25 mouse cellular contexts compared by ENCODE assay signal in genomic region chr14:30430446-30430845, GRCm38 (mm10).
"Had no signal": no experiment of that assay in that cellular context is flagged by ENCODE, and none has a peak within 500 bp of the region (broad histone marks: within the 10 kb centered on the region; RNA-seq: fewer than 3 reads in every experiment).

No protein-coding gene starts in this region.

- H3K4me1 ChIP-seq: intestine, embryonic 15.5 days had no signal

- H3K27ac ChIP-seq: gastrocnemius, adult 2 months; heart, adult 2 months; hindbrain, embryonic 10.5 days; hindbrain, embryonic 12.5 days; hindbrain, embryonic 14.5 days; intestine, embryonic 15.5 days; left cerebral cortex, adult 2 months; limb, embryonic 10.5 days; limb, embryonic 12.5 days; liver, embryonic 13.5 days; liver, embryonic 15.5 days had no signal

- H3K9ac ChIP-seq: heart, embryonic 12.5 days; hindbrain, embryonic 12.5 days; hindbrain, embryonic 14.5 days; intestine, embryonic 15.5 days; limb, embryonic 12.5 days; liver, embryonic 13.5 days; liver, embryonic 15.5 days had no signal

- H3K27me3 ChIP-seq: heart, embryonic 12.5 days; hindbrain, embryonic 12.5 days; intestine, embryonic 15.5 days; limb, embryonic 12.5 days; liver, embryonic 13.5 days; liver, embryonic 15.5 days had no signal

- H3K4me2 ChIP-seq: heart, embryonic 12.5 days; hindbrain, embryonic 12.5 days; hindbrain, embryonic 14.5 days; intestine, embryonic 15.5 days; limb, embryonic 12.5 days; liver, embryonic 11.5 days; liver, embryonic 13.5 days; liver, embryonic 15.5 days had no signal

- H3K36me3 ChIP-seq: heart, embryonic 12.5 days; hindbrain, embryonic 10.5 days; hindbrain, embryonic 12.5 days; intestine, embryonic 15.5 days; limb, embryonic 10.5 days; limb, embryonic 12.5 days; liver, embryonic 13.5 days; liver, embryonic 15.5 days had no signal

- H3K4me3 ChIP-seq: heart, adult 2 months; heart, embryonic 12.5 days; hindbrain, embryonic 10.5 days; hindbrain, embryonic 12.5 days; intestine, embryonic 15.5 days; left cerebral cortex, adult 2 months; limb, embryonic 10.5 days; limb, embryonic 12.5 days; liver, embryonic 13.5 days; liver, embryonic 15.5 days had no signal

- H3K9me3 ChIP-seq: heart, embryonic 12.5 days; hindbrain, embryonic 10.5 days; hindbrain, embryonic 12.5 days; intestine, embryonic 15.5 days; limb, embryonic 10.5 days; limb, embryonic 12.5 days; liver, embryonic 13.5 days; liver, embryonic 15.5 days had no signal

- ATAC-seq: hindbrain, embryonic 16.5 days; inflammation-experienced regulatory T-cells, adult 6 months; intestine, embryonic 15.5 days; intestine, postnatal 0 days had no signal

- DNase-seq: gastrocnemius, adult 2 months; gastrocnemius, postnatal 10 days; gastrocnemius, postnatal 25 days; heart, adult 2 months; heart, postnatal 4 days; kidney, adult 18-20 months; kidney, adult 8-10 months; kidney, postnatal 10 days; kidney, postnatal 25 days; kidney, postnatal 4 days; liver; liver, embryonic 13.5 days had no signal
